Mouse (Mus musculus): Measurements from ENCODE around the gene Gabrd. TPM values are rescaled to one million over a fixed set of nuclear protein-coding genes. Genes with fewer than 3 reads are reported as not detected.

Gabrd gene
- polyA plus RNA-seq (2014; fragmentation: Illumina TruSeq; extraction: RNeasy Lipid Tissue Mini Kit (QIAGEN cat#74804); ENCODE audit: low replicate concordance), result not detected

GRCm38 (mm10) chr4:155397511-155398221 lies at the start of gene Gabrd:
Gene Gabrd, minus strand, starts transcription at chr4:155398112.

GRCm38 (mm10) chr4:155409058-155409776 lies 11.3 kb upstream of the Gabrd start, which contains the start of gene Cfap74:
Gene Cfap74, plus strand, starts transcription at chr4:155409190.

GRCm38 (mm10) chr4:155361303-155361791 lies 36.6 kb downstream of the Gabrd start, which contains the start of gene Prkcz:
Gene Prkcz, minus strand, starts transcription at chr4:155361361.

Other genes starting within 250 kb of the Gabrd start
- gene Ski, start 175.5 kb downstream of the Gabrd start, polyA plus RNA-seq (2014; fragmentation: Illumina TruSeq; extraction: RNeasy Lipid Tissue Mini Kit (QIAGEN cat#74804); ENCODE audit: low replicate concordance), result 33.6 TPM
- gene Faap20, start 148.3 kb downstream of the Gabrd start, polyA plus RNA-seq (2014; fragmentation: Illumina TruSeq; extraction: RNeasy Lipid Tissue Mini Kit (QIAGEN cat#74804); ENCODE audit: low replicate concordance), result not detected
- gene Prkcz, start 36.8 kb downstream of the Gabrd start, polyA plus RNA-seq (2014; fragmentation: Illumina TruSeq; extraction: RNeasy Lipid Tissue Mini Kit (QIAGEN cat#74804); ENCODE audit: low replicate concordance), result 10.2 TPM
- 0.67 TPM for gene Cfap74, start 11.1 kb upstream of the Gabrd start, polyA plus RNA-seq (2014; fragmentation: Illumina TruSeq; extraction: RNeasy Lipid Tissue Mini Kit (QIAGEN cat#74804); ENCODE audit: low replicate concordance)
- gene Tmem52, start 71.0 kb upstream of the Gabrd start, polyA plus RNA-seq (2014; fragmentation: Illumina TruSeq; extraction: RNeasy Lipid Tissue Mini Kit (QIAGEN cat#74804); ENCODE audit: low replicate concordance), result not detected
- gene Gnb1, start 93.2 kb upstream of the Gabrd start, polyA plus RNA-seq (2014; fragmentation: Illumina TruSeq; extraction: RNeasy Lipid Tissue Mini Kit (QIAGEN cat#74804); ENCODE audit: low replicate concordance), result 317 TPM
- 48.7 TPM for gene Nadk, start 164.3 kb upstream of the Gabrd start, polyA plus RNA-seq (2014; fragmentation: Illumina TruSeq; extraction: RNeasy Lipid Tissue Mini Kit (QIAGEN cat#74804); ENCODE audit: low replicate concordance)
- gene Slc35e2, start 203.3 kb upstream of the Gabrd start, polyA plus RNA-seq (2014; fragmentation: Illumina TruSeq; extraction: RNeasy Lipid Tissue Mini Kit (QIAGEN cat#74804); ENCODE audit: low replicate concordance), result 39.8 TPM
- 152 TPM for gene Cdk11b, start 226.7 kb upstream of the Gabrd start, polyA plus RNA-seq (2014; fragmentation: Illumina TruSeq; extraction: RNeasy Lipid Tissue Mini Kit (QIAGEN cat#74804); ENCODE audit: low replicate concordance)
- not detected for gene Gm10563, start 247.3 kb upstream of the Gabrd start, polyA plus RNA-seq (2014; fragmentation: Illumina TruSeq; extraction: RNeasy Lipid Tissue Mini Kit (QIAGEN cat#74804); ENCODE audit: low replicate concordance)

Data from small intestine, adult 10 weeks (tissue).